Mouse (Mus musculus) embryo, embryonic 10.5 days (tissue): ENCODE results near the gene Nfyc.

ENCODE experiments used
- DNase-seq: peaks from one replicate; pipeline ENCODE4 v3.0.0-alpha.2; 2015; ENCODE audit warnings: low spot score

Nfyc gene

DNA sequence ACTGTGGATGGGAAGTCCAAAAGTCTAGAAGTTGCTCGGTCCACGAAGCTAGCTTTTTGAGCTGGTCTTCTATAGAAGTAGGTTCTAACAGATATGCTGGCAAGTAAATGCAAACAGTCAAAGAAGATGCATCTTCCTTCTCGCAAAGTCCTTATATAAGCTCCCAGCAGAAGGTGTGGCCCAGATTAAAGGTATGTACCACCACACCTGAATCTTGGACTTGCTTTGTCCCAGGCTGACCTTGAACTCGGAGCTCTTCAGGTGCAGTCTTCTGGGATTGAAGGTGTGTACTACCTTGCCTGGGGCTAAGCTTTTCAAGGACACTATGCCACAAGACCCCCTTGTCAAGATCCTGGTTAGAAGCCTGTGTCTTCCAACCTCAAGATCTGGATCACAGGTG is at the start of gene Nfyc:
Nfyc (minus strand) TSS at position 101 of the 400 bp plus-strand sequence.
- no peak for DNase-seq

DNA sequence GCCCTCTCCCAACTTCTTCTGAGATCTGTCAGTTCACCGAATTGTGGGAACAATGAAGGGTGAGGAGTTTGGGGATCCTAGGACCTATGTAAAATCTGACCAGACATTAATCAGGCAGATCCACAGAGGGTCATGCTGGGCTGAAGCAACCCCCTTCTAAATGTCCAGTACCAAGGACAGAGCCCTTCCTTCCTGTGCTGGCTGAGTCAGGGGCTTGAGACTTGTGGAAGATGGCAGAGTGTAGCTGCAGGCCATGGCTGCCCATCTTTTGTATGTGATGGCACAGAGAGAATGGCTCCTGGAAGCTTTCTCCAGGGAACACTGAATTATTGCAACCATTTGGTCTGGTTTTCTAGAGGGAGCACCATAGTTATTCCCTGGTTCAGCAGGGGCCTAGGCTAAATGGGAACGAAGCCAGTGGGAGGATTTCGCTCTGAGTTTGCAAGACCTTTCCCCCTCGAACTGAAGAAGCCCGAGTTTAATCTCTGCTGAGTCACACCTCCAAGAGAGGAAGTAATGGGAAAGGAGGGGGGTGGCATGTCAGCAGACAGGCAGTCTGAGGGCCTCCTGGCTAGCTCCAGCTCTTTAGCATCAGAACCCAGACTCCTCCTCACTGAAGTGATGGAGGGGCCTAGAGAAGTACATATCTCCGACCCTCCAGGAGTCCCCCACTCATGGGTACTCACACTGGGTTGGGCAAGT is 49.5 kb upstream of the Nfyc start:
- DNase-seq, result peak; percentile 59

GRCm38 (mm10) chr4:120879386-120879785 is 48.0 kb upstream of the Nfyc start:
- DNase-seq, result no peak

DNA sequence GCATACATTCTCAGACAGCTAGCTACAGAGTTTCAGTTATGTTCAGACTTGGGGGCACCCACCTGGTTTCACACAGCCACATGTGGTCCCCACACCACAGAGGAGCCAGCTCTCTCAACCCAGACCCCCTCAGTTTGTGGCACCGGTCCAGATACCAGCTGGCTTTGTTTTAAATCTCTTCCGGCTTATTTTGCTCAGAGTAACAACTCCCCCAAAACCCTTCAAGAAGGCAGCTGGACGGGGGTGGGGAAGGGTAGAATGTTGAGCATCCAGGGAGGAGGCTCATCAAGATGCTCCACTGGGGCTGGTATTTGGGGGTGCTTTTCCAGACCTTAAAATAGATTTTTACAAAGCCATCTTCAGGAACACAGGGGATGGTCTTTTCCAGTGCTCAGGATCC is 47.4 kb upstream of the Nfyc start:
- no peak for DNase-seq

GRCm38 (mm10) chr4:120875961-120876360 is 44.6 kb upstream of the Nfyc start:
- DNase-seq, result no peak

GRCm38 (mm10) chr4:120870262-120870748 is 38.9 kb upstream of the Nfyc start:
- DNase-seq, result no peak

DNA sequence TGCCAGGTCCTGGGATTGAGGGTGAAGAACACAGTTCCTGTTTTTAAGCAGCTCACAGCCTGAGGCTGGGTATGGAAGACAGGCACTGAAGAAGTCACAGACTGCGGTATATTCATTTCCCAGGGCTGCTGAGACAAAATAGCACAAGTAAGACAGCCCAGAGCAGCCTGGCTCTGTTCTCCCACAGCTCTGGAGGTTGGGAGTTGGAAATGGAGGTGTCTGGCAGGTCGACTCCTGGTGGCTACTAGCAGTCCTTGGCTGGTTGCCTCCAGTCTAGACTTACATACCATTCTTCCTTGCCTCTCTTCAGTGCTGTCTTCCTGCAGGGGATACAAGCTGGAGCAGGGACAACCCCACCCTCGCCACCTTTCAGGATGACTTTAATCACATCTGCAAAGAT is 37.6 kb upstream of the Nfyc start:
- DNase-seq, result no peak

DNA sequence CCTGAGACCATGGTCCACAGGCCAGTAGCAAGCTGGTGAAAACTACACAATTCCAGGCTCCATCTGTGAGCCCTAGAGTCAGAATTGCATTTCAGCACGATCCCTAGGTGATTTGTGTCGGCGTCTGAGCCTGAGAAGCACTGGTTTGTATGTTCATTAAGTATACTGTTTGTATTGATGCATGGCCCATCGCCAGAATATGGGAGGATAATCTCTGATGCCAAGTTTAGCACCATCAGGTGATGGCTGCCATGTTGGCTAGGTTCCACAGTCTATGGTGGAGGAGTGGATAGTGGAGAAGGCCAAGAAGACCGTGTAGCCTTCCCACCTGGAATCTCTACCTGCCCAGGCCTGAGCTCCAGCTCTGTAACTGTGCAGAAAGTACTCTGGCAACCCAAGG is 36.9 kb upstream of the Nfyc start:
- DNase-seq, result no peak

GRCm38 (mm10) chr4:120866211-120866610 is 34.8 kb upstream of the Nfyc start:
- peak; percentile 81 for DNase-seq

GRCm38 (mm10) chr4:120859865-120860264 is 28.5 kb upstream of the Nfyc start:
- no peak for DNase-seq

GRCm38 (mm10) chr4:120856376-120856775 is 25.0 kb upstream of the Nfyc start:
- DNase-seq, result no peak

DNA sequence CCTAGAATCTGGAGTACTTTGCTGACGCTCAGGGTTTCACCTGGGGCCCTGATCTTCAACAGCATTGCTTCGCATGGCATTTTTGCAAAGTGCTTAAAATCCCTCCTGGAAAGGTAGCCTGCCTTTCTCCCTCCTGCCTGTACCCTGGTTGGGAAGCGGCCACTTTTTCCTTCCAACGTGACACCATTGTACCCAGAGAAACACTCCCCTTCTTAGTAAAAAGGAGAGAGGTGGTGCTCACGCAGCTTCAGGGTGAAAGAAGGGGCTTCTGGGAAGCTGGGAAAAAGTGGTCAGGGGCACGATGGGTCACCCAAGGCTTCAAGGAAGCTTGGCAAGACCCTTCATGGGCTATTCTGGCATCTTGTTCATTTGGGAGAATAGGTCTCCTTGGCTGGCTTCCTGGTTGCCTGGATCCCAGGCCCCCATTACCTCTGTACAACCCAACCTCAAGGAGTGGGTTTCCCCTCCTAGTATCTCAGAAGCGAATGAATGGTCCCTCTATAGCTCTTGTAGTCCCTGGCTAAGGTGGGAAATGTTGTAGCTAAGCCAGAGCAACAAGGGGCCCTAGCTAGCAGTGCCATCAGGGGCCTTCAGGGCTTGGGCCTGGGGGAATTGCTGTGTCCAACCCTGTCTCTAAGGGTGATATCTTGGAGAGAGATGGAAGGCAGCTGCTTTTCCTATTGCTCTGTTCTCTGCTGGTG is 24.1 kb upstream of the Nfyc start:
- DNase-seq, result no peak

- peak; percentile 72 for DNase-seq
These were observed 23.4 kb upstream of the Nfyc start, which contains the start of gene Rims3 for GRCm38 (mm10) chr4:120854588-120855319. TSS of gene Rims3 (plus strand) at chr4:120854816.

GRCm38 (mm10) chr4:120850946-120851345 is 19.6 kb upstream of the Nfyc start:
- peak; percentile 81 for DNase-seq

DNA sequence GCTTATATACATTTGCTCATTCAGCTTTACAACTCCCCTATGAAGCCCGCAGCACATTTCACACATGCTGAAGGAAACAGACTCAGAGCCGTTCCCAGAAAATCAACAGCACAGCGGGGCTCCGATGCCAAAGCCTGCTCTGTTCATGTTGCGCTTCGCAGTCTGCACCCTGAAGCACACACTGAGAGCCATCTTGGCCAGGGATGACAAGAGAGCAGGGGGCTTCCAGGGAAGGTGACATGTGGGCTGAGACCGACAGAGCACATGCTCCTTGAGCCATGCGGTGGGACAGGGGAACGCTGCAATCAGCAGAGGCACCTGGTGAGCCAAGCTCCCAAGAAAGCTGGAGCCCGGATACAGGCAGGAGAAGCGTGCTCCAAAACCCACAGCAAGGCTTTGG is 18.1 kb upstream of the Nfyc start:
- no peak for DNase-seq

DNA sequence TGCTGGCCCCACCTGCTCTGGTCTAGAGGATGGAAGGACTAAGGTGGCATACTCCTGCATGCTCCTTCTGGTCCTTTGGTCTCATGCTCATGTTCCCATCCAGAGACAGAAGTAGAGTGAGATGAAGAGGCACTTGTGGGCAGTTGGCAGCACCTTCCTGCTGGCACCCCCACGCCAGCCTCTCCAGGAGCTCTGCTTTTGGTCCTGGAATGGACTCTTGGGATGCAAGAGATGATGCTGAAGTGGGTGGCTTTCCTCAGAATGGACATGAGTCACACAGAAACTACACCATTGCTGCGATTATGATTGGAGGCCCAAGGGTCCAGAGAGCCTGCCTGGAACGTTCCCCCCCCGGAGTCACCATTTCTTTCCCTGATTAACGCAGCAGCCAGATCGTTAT is 17.5 kb upstream of the Nfyc start:
- no peak for DNase-seq

DNA sequence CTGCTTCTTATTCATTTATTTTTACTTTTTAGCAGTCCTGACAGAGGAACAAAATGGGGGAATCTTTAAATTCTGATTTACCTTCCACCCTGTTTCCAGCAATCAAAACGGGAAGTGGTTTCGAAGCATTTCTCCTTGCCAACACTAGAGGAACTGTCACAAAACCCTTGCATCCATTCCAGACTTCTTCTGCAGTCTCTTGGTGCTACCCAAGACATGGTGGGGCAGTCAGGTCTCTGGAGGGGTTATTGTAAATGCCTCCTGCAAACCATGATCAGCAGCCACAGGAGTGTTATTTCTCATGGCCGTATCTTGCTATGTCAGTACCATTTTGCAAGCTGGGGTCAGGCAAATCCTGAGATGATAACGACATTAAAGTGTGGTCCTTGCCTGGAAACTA is 13.7 kb upstream of the Nfyc start:
- no peak for DNase-seq

DNA sequence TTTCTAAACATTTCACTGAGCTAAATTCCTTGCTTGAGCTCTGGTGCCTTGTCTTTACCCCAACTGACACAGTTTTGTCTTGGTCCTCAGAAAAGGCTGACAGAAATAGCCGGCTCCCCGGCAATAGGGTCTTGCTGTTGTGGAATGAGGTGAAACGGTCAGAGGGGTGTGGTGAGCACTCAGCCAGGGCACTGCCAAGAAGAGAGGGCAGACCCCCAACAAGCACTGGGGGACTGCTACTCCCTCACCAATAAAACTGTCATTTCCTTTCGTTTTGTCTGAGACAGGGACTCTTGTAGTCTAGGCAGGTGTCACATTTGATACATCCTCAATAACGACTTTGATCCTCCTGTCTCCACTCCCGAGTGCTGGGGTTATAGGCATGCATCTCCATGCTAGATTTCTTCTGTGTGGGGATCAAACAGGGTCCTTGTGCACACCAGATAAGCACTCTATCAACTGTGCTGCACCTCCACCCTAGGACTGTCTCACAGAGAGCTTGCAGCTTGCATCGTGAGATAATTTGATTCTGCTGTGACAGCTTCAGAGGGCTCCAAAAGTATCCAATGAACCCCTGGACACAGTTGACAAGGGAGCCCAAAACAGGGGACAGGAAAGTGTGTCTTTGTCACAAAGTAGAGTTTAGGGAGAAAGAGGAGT is 13.2 kb upstream of the Nfyc start:
- no peak for DNase-seq

GRCm38 (mm10) chr4:120841342-120841741 is 10.0 kb upstream of the Nfyc start:
- DNase-seq, result no peak

GRCm38 (mm10) chr4:120830767-120831166 is 605 bp downstream of the Nfyc start:
- DNase-seq, result no peak

DNA sequence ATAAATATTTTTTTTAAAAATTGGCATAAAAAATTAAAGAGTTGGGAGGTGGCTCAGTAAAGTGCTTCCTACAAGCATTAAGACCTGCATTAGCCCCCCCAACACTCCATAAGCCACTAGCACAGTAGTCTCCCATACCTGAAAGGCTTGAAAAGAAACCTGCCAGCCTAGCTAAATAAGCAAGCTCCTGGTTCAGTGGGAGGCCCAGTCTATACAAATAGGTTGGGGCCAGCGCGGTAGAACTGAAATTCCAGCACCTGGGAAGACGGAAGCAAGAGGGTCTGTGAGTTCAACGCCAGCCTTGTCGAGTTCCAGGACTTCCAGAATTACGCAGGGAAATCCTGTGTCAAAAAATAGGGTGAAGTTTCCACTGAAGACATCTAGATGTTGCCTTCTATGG is 5.0 kb downstream of the Nfyc start:
- DNase-seq, result no peak

DNA sequence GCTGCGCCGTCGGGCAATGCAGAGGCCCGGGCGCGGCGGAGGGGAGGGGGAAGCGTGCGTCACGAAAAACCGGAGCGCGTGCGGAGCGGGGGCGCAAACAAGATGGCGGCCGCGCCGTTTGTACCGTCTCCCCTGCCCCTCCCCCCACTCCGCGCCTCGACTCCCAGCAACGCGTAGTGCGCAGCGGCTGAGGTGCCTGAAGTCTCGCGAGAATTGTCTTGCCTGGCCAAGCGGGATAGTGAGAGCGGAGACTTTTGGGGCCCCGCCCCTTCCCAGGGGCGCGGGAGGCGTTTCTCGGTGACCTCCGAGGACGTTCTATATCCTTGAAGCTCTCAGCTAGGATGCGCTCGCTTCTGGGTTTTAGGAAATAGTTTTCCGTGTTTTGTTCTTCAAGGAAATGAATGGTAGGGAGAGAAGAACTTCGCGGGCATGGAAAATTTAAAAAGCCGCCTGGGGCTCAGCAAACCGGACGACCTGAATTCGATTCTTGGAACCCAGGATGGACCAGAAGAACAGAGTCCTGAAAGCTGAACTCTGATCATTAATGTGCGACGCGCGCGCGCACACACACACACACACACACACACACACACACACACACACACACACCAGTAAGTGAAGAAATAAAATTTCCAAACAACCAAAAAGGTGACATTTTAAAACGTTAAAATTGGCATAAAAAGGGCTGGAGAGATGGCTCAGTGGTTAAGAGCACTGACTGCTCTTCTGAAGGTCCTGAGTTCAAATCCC is 5.6 kb downstream of the Nfyc start:
- DNase-seq, result peak; percentile 100
